Mouse (Mus musculus) heart, adult 2 months (tissue): Measurements from ENCODE around the gene Drd2.

ENCODE experiments used
- CTCF ChIP-seq: fragments of 200-600 bp; IDR thresholded peaks from 2 replicates; pipeline ENCODE4 v1.8.1; 2022; ENCODE audit warnings: antibody characterized with exemption, mild to moderate bottlenecking, moderate library complexity
- POLR2A ChIP-seq: fragments of 200-500 bp; IDR thresholded peaks from 2 replicates; pipeline ENCODE4 v1.6.1; 2011; ENCODE audit warnings: mild to moderate bottlenecking, low read depth, low read length, control low read depth; ENCODE audit not compliant: insufficient read depth

GRCm38 (mm10) chr9:49392242-49392641 lies 51.8 kb downstream of the Drd2 start:
- TF ChIP-seq POLR2A (no peak), CTCF (no peak)
